ENCODE assay signal across 11 mouse cellular contexts in genomic region chr1:185969231-185969630, GRCm38 (mm10).
DNase-seq lines count a peak whose midpoint lies in the region; ATAC-seq lines count a peak whose summit lies in the region.
"Had no signal": no experiment of that assay in that cellular context is flagged by ENCODE, and none has a peak within 500 bp of the region (broad histone marks: within the 10 kb centered on the region; RNA-seq: fewer than 3 reads in every experiment).

No protein-coding gene starts in this region.

- H3K27ac ChIP-seq in intestine, embryonic 16.5 days (ENCODE audit: low read length): no peak overlapping the region
- H3K27ac ChIP-seq: left cerebral cortex, adult 2 months had no signal

- no peaks in the 10 kb centered on the region for H3K36me3 ChIP-seq in intestine, embryonic 16.5 days (ENCODE audit: control insufficient read depth, insufficient read depth, low read length)

- no peak overlapping the region for H3K4me3 ChIP-seq in intestine, embryonic 16.5 days (ENCODE audit: low read length)
- H3K4me3 ChIP-seq: left cerebral cortex, adult 2 months; myocyte had no signal

- H3K9ac ChIP-seq in intestine, embryonic 16.5 days (ENCODE audit: low read depth, low read length): no peak overlapping the region

- no peak overlapping the region for H3K4me2 ChIP-seq in intestine, embryonic 16.5 days (ENCODE audit: low read depth, low read length)

- no peaks in the 10 kb centered on the region for H3K4me1 ChIP-seq in intestine, embryonic 16.5 days (ENCODE audit: control insufficient read depth, insufficient read depth, low read length)

- no peak for ATAC-seq in intestine, embryonic 16.5 days

- WGBS in intestine, embryonic 16.5 days: 44% methylated on average over 2 of the region's 2 CpGs

- DNase-seq in urinary bladder, postnatal 14 days (ENCODE audit: low spot score): peak; percentile 5
- DNase-seq in urinary bladder, adult 2 months (ENCODE audit: low spot score): no peak
- DNase-seq in heart, adult 9 months (ENCODE audit: low spot score in 2 of 2): peak; percentile 19 to 51
- peak; percentile 32 to 33 for DNase-seq in kidney, postnatal 4 days
- no peak for DNase-seq in frontal cortex, postnatal 36 days (ENCODE audit: low spot score in 2 of 2)
- DNase-seq in T-cell, adult 2 months (ENCODE audit: low spot score): no peak
- DNase-seq in spleen, postnatal 14 days (ENCODE audit: low spot score in 2 of 2): no peak
- DNase-seq: cerebellum, adult 8-10 months had no signal

- H3K9me3 ChIP-seq in intestine, embryonic 16.5 days (ENCODE audit: control insufficient read depth, low read length): no peaks in the 10 kb centered on the region

- H3K27me3 ChIP-seq in intestine, embryonic 16.5 days (replicated peaks; ENCODE audit: control insufficient read depth, insufficient read depth, low read length): no peaks in the 10 kb centered on the region

Comparison
In these comparisons a context has a peak if more than half of its experiments do, and no peak if none do; other contexts are left out.
1. DNase-seq: peak in urinary bladder, postnatal 14 days (single experiment), heart, adult 9 months (2 of 2) and kidney, postnatal 4 days (2 of 2); none in urinary bladder, adult 2 months (single experiment), frontal cortex, postnatal 36 days (0 of 2), T-cell, adult 2 months (single experiment) and spleen, postnatal 14 days (0 of 2).